Mouse (Mus musculus): ENCODE results near the gene H1foo. TPM values are rescaled to one million over a fixed set of nuclear protein-coding genes. Genes with fewer than 3 reads are reported as not detected.

Gene H1foo
- total and polyA plus RNA-seq, 3 experiments: not detected

- TF ChIP-seq CTCF (IDR thresholded peaks at IDR 0.05; ENCODE audit: low read depth, low read length) (no peak), POLR2AphosphoS5 (IDR thresholded peaks at IDR 0.05; ENCODE audit: insufficient replicate concordance, low read depth, low read length) (no peak), TAL1 (conservative IDR thresholded peaks at IDR 0.05; ENCODE audit: low read depth, low read length) (no peak), GATA1 (IDR thresholded peaks at IDR 0.05; ENCODE audit: borderline replicate concordance, low read length) (no peak), GATA2 (IDR thresholded peaks at IDR 0.05; ENCODE audit: borderline replicate concordance, low read depth, low read length) (no peak)
- peaks cover 25% of the 10 kb centered on the region for H3K4me1 ChIP-seq (ENCODE audit: insufficient read depth, low read depth, low read length)
- H3K4me3 ChIP-seq (ENCODE audit: low read depth, low read length): peak overlapping the region; percentile 73
- H3K9me3 ChIP-seq (replicated peaks): peaks cover 15% of the 10 kb centered on the region
- DNase-seq (ENCODE audit: low spot score) (no peak), ATAC-seq (ENCODE audit: extremely low read depth, insufficient number of reproducible peaks, low FRiP score, poor library complexity, severe bottlenecking) (no peak)
- H3K27me3 ChIP-seq (ENCODE audit: insufficient read depth, low read length): peaks cover 58% of the 10 kb centered on the region
- H3K36me3 ChIP-seq (replicated peaks): no peaks in the 10 kb centered on the region
Measured at GRCm38 (mm10) chr6:115993463-115994145, 48.9 kb downstream of the H1foo start.

- no peaks in the 10 kb centered on the region for H3K36me3 ChIP-seq (replicated peaks)
- peaks cover 53% of the 10 kb centered on the region for H3K27me3 ChIP-seq (ENCODE audit: insufficient read depth, low read length)
- H3K9me3 ChIP-seq (replicated peaks): peaks cover 15% of the 10 kb centered on the region
- DNase-seq (ENCODE audit: low spot score) (peak; percentile 35), ATAC-seq (ENCODE audit: extremely low read depth, insufficient number of reproducible peaks, low FRiP score, poor library complexity, severe bottlenecking) (no peak; the same call in 1 of the 2 replicates)
- peaks cover 28% of the 10 kb centered on the region for H3K4me1 ChIP-seq (ENCODE audit: insufficient read depth, low read depth, low read length)
- peak overlapping the region; percentile 73 for H3K4me3 ChIP-seq (ENCODE audit: low read depth, low read length)
- TF ChIP-seq TAL1 (conservative IDR thresholded peaks at IDR 0.05; ENCODE audit: low read depth, low read length) (no peak), CTCF (IDR thresholded peaks at IDR 0.05; ENCODE audit: low read depth, low read length) (no peak), GATA2 (IDR thresholded peaks at IDR 0.05; ENCODE audit: borderline replicate concordance, low read depth, low read length) (no peak), POLR2AphosphoS5 (IDR thresholded peaks at IDR 0.05; ENCODE audit: insufficient replicate concordance, low read depth, low read length) (no peak), GATA1 (IDR thresholded peaks at IDR 0.05; ENCODE audit: borderline replicate concordance, low read length) (no peak)
Measured at GRCm38 (mm10) chr6:115994146-115994876, 49.6 kb downstream of the H1foo start.

- Histone ChIP-seq H3K9me3 (replicated peaks) (peaks cover 15% of the 10 kb centered on the region), H3K4me3 (ENCODE audit: low read depth, low read length) (peak within 1 kb of the TSS; percentile 73), H3K4me1 (ENCODE audit: insufficient read depth, low read depth, low read length) (peaks cover 28% of the 10 kb centered on the region), H3K27me3 (ENCODE audit: insufficient read depth, low read length) (peaks cover 49% of the 10 kb centered on the region), H3K36me3 (replicated peaks) (no peaks in the 10 kb centered on the region)
- DNase-seq (ENCODE audit: low spot score): peak; percentile 91
- peak; percentile 78 for ATAC-seq (ENCODE audit: extremely low read depth, insufficient number of reproducible peaks, low FRiP score, poor library complexity, severe bottlenecking)
- TF ChIP-seq POLR2AphosphoS5 (IDR thresholded peaks at IDR 0.05; ENCODE audit: insufficient replicate concordance, low read depth, low read length): no peak
Measured at GRCm38 (mm10) chr6:115994877-115995520, 50.3 kb downstream of the H1foo start, which contains the start of gene Plxnd1. Gene Plxnd1 (minus strand): TSS chr6:115995005.

GRCm38 (mm10) chr6:115995531-115995941, 50.8 kb downstream of the H1foo start:
- ATAC-seq (ENCODE audit: extremely low read depth, insufficient number of reproducible peaks, low FRiP score, poor library complexity, severe bottlenecking): no peak
- no peak overlapping the region for H3K4me3 ChIP-seq (ENCODE audit: low read depth, low read length)

GRCm38 (mm10) chr6:115996171-115996851, 51.6 kb downstream of the H1foo start:
- Histone ChIP-seq H3K4me1 (ENCODE audit: insufficient read depth, low read depth, low read length) (peaks cover 26% of the 10 kb centered on the region), H3K4me3 (ENCODE audit: low read depth, low read length) (no peak overlapping the region), H3K27me3 (ENCODE audit: insufficient read depth, low read length) (peaks cover 45% of the 10 kb centered on the region), H3K36me3 (replicated peaks) (no peaks in the 10 kb centered on the region), H3K9me3 (replicated peaks) (peaks cover 15% of the 10 kb centered on the region)
- TF ChIP-seq POLR2AphosphoS5 (IDR thresholded peaks at IDR 0.05; ENCODE audit: insufficient replicate concordance, low read depth, low read length) (no peak), CTCF (IDR thresholded peaks at IDR 0.05; ENCODE audit: low read depth, low read length) (no peak), TAL1 (conservative IDR thresholded peaks at IDR 0.05; ENCODE audit: low read depth, low read length) (no peak), GATA1 (IDR thresholded peaks at IDR 0.05; ENCODE audit: borderline replicate concordance, low read length) (no peak)
- ATAC-seq (ENCODE audit: extremely low read depth, insufficient number of reproducible peaks, low FRiP score, poor library complexity, severe bottlenecking) (no peak), DNase-seq (ENCODE audit: low spot score) (no peak)

More at GRCm38 (mm10) chr6:115995531-115995941, 50.8 kb downstream of the H1foo start:
- no peaks in the 10 kb centered on the region for H3K36me3 ChIP-seq (replicated peaks)
- no peak for DNase-seq (ENCODE audit: low spot score)
- H3K9me3 ChIP-seq (replicated peaks): peaks cover 15% of the 10 kb centered on the region
- no peak for TF ChIP-seq GATA2 (IDR thresholded peaks at IDR 0.05; ENCODE audit: borderline replicate concordance, low read depth, low read length)
- no peak for TF ChIP-seq GATA1 (IDR thresholded peaks at IDR 0.05; ENCODE audit: borderline replicate concordance, low read length)
- TF ChIP-seq TAL1 (conservative IDR thresholded peaks at IDR 0.05; ENCODE audit: low read depth, low read length): no peak
- TF ChIP-seq POLR2AphosphoS5 (IDR thresholded peaks at IDR 0.05; ENCODE audit: insufficient replicate concordance, low read depth, low read length): no peak
- TF ChIP-seq CTCF (IDR thresholded peaks at IDR 0.05; ENCODE audit: low read depth, low read length): no peak
- peaks cover 28% of the 10 kb centered on the region for H3K4me1 ChIP-seq (ENCODE audit: insufficient read depth, low read depth, low read length)
- H3K27me3 ChIP-seq (ENCODE audit: insufficient read depth, low read length): peaks cover 47% of the 10 kb centered on the region
